Mouse (Mus musculus): ENCODE measurements around the gene Ubtd2. TPM values are rescaled to one million over a fixed set of nuclear protein-coding genes. Genes with fewer than 3 reads are reported as not detected.
"Not testable (repeated sequence)": the region's sequence is repeated elsewhere in the genome, so short reads cannot be mapped to it uniquely, and the experiment has no call there.

Gene Ubtd2
- polyA plus RNA-seq, 1 experiment from 2014 or later = 4.5 TPM

DNA sequence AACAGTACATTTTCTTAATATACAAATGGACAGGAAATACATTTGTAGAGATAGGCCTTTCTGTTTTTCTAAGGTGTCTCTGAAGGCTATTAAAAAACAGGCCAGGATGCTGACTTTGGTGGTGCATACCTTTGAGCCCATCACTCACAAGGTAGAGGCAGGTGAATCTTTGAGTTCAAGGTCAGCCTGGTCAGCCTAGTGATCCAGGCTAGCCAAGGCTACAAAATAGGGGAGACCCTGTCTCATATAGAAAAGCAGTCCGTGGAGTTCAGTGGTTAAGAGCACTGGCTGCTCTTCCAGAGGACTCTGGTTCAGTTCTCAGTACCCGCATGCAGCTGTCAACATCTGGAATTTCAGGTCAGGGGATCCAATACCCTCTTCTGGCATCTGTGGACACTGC is 48.5 kb downstream of the Ubtd2 start:
- Histone ChIP-seq H3K9ac (ENCODE audit: low read depth, low read length) (no peak overlapping the region), H3K4me3 (ENCODE audit: low read depth, low read length) (no peak overlapping the region), H3K4me1 (ENCODE audit: control insufficient read depth, low read depth, low read length) (peaks cover 2% of the 10 kb centered on the region), H3K36me3 (ENCODE audit: control insufficient read depth, insufficient read depth) (no peaks in the 10 kb centered on the region), H3K27ac (ENCODE audit: low read length) (no peak overlapping the region), H3K27me3 (ENCODE audit: control insufficient read depth, insufficient read depth, low read depth, low read length) (no peaks in the 10 kb centered on the region), H3K4me2 (ENCODE audit: low read depth, low read length) (no peak overlapping the region), H3K9me3 (replicated peaks; ENCODE audit: control insufficient read depth, low read length) (no peaks in the 10 kb centered on the region)
- WGBS (ENCODE audit: insufficient replicate concordance) = 66% methylated on average over 2 of the region's 2 CpGs
- no peak for ATAC-seq (ENCODE audit: low read depth)

DNA sequence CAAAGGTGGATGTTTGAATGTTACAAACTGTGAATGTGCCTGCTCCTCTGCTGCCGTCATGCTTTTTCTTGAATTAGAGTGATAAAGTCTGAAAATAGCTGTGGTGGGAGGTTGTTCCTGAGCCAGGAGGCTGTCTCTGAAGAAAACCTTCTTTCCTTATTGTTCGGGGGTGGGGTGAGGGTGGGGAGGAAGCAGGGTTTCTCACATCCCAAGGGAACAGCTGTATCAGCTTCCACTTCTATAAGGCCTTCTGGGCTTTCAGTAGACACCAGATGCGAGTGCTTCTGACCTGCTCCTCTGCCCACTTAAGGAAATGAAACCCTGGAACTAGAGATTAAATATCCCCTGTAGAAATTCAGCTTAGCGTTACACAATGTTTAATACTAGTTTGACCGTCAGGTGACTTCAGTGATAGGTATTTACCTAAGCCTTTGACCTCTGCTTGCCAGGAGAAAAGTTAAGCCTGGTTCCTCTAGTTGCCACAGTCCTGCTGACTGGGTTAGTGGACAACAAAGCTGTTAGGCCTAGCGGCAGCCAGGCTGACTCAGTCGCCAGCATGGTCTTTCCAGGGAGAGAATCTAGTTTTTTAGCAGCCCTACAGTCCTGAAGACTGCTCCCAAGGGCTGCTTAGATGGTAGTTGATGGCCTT is 50.0 kb downstream of the Ubtd2 start:
- Histone ChIP-seq H3K27me3 (ENCODE audit: control insufficient read depth, insufficient read depth, low read depth, low read length) (no peaks in the 10 kb centered on the region), H3K9me3 (replicated peaks; ENCODE audit: control insufficient read depth, low read length) (no peaks in the 10 kb centered on the region), H3K27ac (ENCODE audit: low read length) (no peak overlapping the region), H3K4me1 (ENCODE audit: control insufficient read depth, low read depth, low read length) (peaks cover 2% of the 10 kb centered on the region), H3K9ac (ENCODE audit: low read depth, low read length) (no peak overlapping the region), H3K4me3 (ENCODE audit: low read depth, low read length) (no peak overlapping the region), H3K4me2 (ENCODE audit: low read depth, low read length) (no peak overlapping the region), H3K36me3 (ENCODE audit: control insufficient read depth, insufficient read depth) (no peaks in the 10 kb centered on the region)
- 56% methylated on average over 7 of the region's 7 CpGs for WGBS (ENCODE audit: insufficient replicate concordance)
- peak; percentile 55; the same call in 1 of the 2 replicates for ATAC-seq (ENCODE audit: low read depth)

DNA sequence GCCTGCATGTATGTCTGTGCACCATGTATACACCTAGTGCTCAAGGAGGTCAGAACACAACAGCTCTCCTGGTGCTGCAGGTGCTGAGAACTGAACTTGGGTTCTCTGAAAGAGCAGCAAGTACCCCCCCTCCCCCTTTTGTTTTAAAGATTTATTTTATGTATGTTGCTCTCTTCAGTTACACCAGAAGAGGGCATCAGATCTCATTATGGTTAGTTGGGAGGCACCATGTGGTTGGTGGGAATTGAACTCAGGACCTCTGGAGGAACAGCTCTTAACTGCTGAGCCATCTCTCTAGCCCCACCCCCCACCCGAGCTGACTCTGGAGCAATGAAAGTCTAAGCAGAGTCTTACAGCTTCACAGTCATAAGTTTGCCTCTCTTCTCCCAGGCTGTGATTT is 55.8 kb downstream of the Ubtd2 start:
- ATAC-seq (ENCODE audit: low read depth) = no peak
- no peaks in the 10 kb centered on the region for H3K4me1 ChIP-seq (ENCODE audit: control insufficient read depth, low read depth, low read length)
- 38% methylated on average over 1 of the region's 1 CpGs for WGBS (ENCODE audit: insufficient replicate concordance)

DNA sequence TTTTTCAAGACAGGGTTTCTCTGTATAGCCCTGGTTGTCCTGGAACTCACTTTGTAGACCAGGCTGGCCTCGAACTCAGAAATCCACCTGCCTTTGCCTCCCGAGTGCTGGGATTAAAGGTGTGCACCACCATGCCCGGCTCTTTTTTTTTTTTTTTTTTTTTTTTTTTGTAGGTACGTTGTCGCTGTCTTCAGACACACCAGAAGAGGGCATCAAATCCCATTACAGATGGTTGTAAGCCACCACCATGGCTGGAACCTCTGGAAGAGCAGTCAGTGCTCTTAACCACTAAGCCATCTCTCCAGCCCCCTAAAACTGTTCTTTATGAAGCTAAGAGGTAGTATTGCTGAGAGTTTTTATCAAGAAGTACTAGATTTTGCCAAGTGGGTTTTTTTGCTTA is 59.7 kb downstream of the Ubtd2 start:
- H3K4me2 ChIP-seq (ENCODE audit: low read depth, low read length); H3K36me3 ChIP-seq (ENCODE audit: control insufficient read depth, insufficient read depth); H3K4me1 ChIP-seq (ENCODE audit: control insufficient read depth, low read depth, low read length); ATAC-seq (ENCODE audit: low read depth); H3K9ac ChIP-seq (ENCODE audit: low read depth, low read length); H3K27me3 ChIP-seq (ENCODE audit: control insufficient read depth, insufficient read depth, low read depth, low read length); H3K27ac ChIP-seq (ENCODE audit: low read length); H3K9me3 ChIP-seq (replicated peaks; ENCODE audit: control insufficient read depth, low read length); H3K4me3 ChIP-seq (ENCODE audit: low read depth, low read length): not testable (repeated sequence)
- 75% methylated on average over 4 of the region's 5 CpGs for WGBS (ENCODE audit: insufficient replicate concordance)

More for the DNA sequence above, 55.8 kb downstream of the Ubtd2 start:
- Histone ChIP-seq H3K27ac (ENCODE audit: low read length) (no peak overlapping the region), H3K36me3 (ENCODE audit: control insufficient read depth, insufficient read depth) (no peaks in the 10 kb centered on the region), H3K4me3 (ENCODE audit: low read depth, low read length) (no peak overlapping the region), H3K4me2 (ENCODE audit: low read depth, low read length) (no peak overlapping the region), H3K9ac (ENCODE audit: low read depth, low read length) (no peak overlapping the region), H3K9me3 (replicated peaks; ENCODE audit: control insufficient read depth, low read length) (no peaks in the 10 kb centered on the region), H3K27me3 (ENCODE audit: control insufficient read depth, insufficient read depth, low read depth, low read length) (no peaks in the 10 kb centered on the region)

DNA sequence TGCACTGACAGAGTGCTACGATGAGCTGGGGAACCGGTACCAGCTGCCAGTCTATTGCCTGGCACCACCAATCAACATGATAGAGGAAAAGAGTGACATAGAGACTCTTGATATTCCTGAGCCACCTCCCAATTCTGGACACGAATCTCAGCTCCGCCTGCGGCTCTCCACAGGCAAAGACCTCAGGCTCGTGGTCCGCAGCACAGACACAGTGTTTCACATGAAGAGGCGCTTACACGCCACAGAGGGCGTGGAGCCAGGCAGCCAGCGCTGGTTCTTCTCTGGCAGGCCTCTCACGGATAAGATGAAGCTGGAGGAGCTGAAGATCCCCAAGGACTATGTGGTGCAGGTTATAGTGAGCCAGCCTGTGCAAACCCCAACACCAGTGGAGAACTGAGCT is 60.9 kb downstream of the Ubtd2 start:
- Histone ChIP-seq H3K36me3 (ENCODE audit: control insufficient read depth, insufficient read depth) (no peaks in the 10 kb centered on the region), H3K27me3 (ENCODE audit: control insufficient read depth, insufficient read depth, low read depth, low read length) (no peaks in the 10 kb centered on the region), H3K4me2 (ENCODE audit: low read depth, low read length) (no peak overlapping the region), H3K9ac (ENCODE audit: low read depth, low read length) (no peak overlapping the region), H3K27ac (ENCODE audit: low read length) (no peak overlapping the region), H3K9me3 (replicated peaks; ENCODE audit: control insufficient read depth, low read length) (no peaks in the 10 kb centered on the region), H3K4me3 (ENCODE audit: low read depth, low read length) (no peak overlapping the region), H3K4me1 (ENCODE audit: control insufficient read depth, low read depth, low read length) (no peaks in the 10 kb centered on the region; the same call in none of the 2 replicates)
- WGBS (ENCODE audit: insufficient replicate concordance) = 83% methylated on average over 12 of the region's 12 CpGs
- ATAC-seq (ENCODE audit: low read depth) = no peak

DNA sequence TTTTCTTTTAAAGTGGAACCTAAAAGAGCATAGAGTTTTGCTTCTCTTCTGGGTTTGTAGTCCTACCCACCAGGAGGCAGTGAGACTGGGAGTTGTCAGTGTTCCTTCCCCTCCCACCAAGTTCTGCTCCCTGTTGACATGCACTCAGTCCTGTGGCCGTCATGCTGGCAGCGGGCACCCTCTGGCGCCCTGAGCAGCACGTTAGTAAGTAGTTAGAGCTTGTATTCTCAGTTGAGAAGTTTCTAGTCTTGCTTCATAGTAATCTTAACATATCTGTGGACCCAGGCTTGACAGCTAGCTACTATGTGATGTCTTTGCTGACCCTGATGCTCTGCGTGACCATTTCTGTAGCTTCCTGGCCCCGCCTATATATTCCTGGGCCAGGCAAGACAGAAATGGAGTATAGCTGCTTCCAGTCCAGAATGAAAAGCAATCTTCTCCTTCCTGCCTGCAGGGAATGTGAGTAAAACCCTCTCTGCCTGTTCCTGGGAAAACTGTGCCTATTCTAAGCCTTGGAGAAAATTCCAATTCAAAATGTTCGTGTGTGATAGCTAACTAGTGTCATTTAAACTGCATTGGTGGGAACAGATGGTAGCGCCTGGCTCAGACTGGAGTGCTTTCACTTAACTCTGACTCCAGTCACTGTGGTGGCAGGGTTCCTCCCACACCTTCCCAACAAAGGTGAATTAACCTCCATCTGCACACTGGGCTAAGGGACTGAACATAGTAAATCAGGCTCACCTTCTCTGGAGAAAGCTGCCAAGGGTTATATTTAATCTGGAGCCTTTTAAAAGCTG is 61.9 kb downstream of the Ubtd2 start:
- no peaks in the 10 kb centered on the region; the same call in none of the 2 replicates for H3K4me1 ChIP-seq (ENCODE audit: control insufficient read depth, low read depth, low read length)
- H3K36me3 ChIP-seq (ENCODE audit: control insufficient read depth, insufficient read depth) = no peaks in the 10 kb centered on the region
- H3K4me3 ChIP-seq (ENCODE audit: low read depth, low read length) = no peak overlapping the region
- no peak overlapping the region for H3K27ac ChIP-seq (ENCODE audit: low read length)
- no peak overlapping the region for H3K4me2 ChIP-seq (ENCODE audit: low read depth, low read length)
- ATAC-seq (ENCODE audit: low read depth) = no peak
- no peak overlapping the region for H3K9ac ChIP-seq (ENCODE audit: low read depth, low read length)
- H3K27me3 ChIP-seq (ENCODE audit: control insufficient read depth, insufficient read depth, low read depth, low read length) = no peaks in the 10 kb centered on the region
- no peaks in the 10 kb centered on the region for H3K9me3 ChIP-seq (replicated peaks; ENCODE audit: control insufficient read depth, low read length)
- 75% methylated on average over 8 of the region's 8 CpGs for WGBS (ENCODE audit: insufficient replicate concordance)

DNA sequence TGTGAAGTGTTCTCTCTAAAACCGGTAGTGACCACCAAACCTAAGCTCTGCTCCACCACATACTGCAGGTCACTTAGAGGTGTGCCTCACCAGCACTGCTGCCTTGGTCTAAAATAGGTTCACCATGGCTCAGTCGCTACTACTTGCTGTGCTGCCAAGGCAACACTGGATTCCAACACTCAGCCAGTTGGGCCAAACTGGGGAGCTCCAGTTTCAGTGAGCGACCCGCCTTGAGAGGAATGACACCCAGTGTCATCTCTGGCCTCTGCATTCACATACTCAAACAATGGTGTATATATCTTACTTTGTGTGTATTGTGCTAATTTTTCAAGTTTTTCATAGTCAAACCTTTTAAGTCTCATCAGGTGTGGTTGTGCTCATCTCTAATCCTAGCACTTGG is 63.6 kb downstream of the Ubtd2 start:
- H3K4me1 ChIP-seq (ENCODE audit: control insufficient read depth, low read depth, low read length) = no peaks in the 10 kb centered on the region; the same call in none of the 2 replicates
- no peak overlapping the region for H3K9ac ChIP-seq (ENCODE audit: low read depth, low read length)
- no peak overlapping the region for H3K4me3 ChIP-seq (ENCODE audit: low read depth, low read length)
- H3K4me2 ChIP-seq (ENCODE audit: low read depth, low read length) = no peak overlapping the region
- no peaks in the 10 kb centered on the region for H3K27me3 ChIP-seq (ENCODE audit: control insufficient read depth, insufficient read depth, low read depth, low read length)
- H3K27ac ChIP-seq (ENCODE audit: low read length) = no peak overlapping the region
- ATAC-seq (ENCODE audit: low read depth) = no peak
- H3K36me3 ChIP-seq (ENCODE audit: control insufficient read depth, insufficient read depth) = no peaks in the 10 kb centered on the region
- 82% methylated on average over 4 of the region's 4 CpGs for WGBS (ENCODE audit: insufficient replicate concordance)
- H3K9me3 ChIP-seq (replicated peaks; ENCODE audit: control insufficient read depth, low read length) = no peaks in the 10 kb centered on the region

DNA sequence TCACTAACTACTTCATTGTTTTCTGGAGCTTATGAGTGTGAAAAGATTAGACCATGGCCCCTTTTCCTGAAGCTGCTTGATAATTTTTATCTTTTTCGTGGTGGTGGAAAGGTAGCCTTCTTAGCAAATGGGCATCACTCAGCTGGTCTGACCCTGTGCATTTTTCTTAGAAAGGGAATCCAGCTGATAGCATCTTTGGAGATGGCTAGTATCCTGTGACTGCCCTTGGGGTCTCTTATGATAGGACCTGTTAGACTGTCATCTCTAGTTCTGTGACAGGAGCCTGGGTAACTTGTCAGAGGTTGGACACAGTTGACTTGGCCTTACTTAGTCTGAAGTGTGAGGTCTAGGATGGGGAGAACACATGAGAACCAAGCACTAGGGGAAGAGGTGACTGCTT is 64.2 kb downstream of the Ubtd2 start:
- Histone ChIP-seq H3K27ac (ENCODE audit: low read length) (no peak overlapping the region), H3K4me2 (ENCODE audit: low read depth, low read length) (no peak overlapping the region), H3K4me3 (ENCODE audit: low read depth, low read length) (no peak overlapping the region), H3K9ac (ENCODE audit: low read depth, low read length) (no peak overlapping the region), H3K4me1 (ENCODE audit: control insufficient read depth, low read depth, low read length) (no peaks in the 10 kb centered on the region; the same call in none of the 2 replicates), H3K27me3 (ENCODE audit: control insufficient read depth, insufficient read depth, low read depth, low read length) (no peaks in the 10 kb centered on the region), H3K9me3 (replicated peaks; ENCODE audit: control insufficient read depth, low read length) (no peaks in the 10 kb centered on the region), H3K36me3 (ENCODE audit: control insufficient read depth, insufficient read depth) (no peaks in the 10 kb centered on the region)
- WGBS (ENCODE audit: insufficient replicate concordance) = 28% methylated on average over 1 of the region's 1 CpGs
- ATAC-seq (ENCODE audit: low read depth) = no peak

DNA sequence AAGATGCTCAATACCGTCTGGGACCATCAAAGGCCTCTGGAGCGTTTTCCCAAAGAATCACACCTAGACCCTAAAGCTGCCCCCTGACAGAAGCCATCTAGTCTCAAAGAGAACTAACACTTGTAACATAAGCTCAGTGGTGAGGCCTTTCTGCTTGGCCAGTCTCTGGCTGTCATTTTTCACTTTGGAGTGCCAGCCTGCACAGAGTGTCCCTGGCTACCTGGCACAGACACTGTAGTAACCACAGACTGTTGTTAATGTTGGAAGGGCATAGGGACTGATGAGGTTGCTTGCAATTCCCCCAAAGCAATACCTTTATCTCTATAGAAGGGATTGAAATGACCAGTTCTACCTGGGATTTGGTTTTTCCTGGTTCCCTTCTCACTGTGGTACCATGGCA is 66.1 kb downstream of the Ubtd2 start:
- Histone ChIP-seq H3K36me3 (ENCODE audit: control insufficient read depth, insufficient read depth) (no peaks in the 10 kb centered on the region), H3K9ac (ENCODE audit: low read depth, low read length) (no peak overlapping the region), H3K27ac (ENCODE audit: low read length) (no peak overlapping the region), H3K9me3 (replicated peaks; ENCODE audit: control insufficient read depth, low read length) (no peaks in the 10 kb centered on the region), H3K4me2 (ENCODE audit: low read depth, low read length) (no peak overlapping the region), H3K4me1 (ENCODE audit: control insufficient read depth, low read depth, low read length) (no peaks in the 10 kb centered on the region; the same call in none of the 2 replicates), H3K4me3 (ENCODE audit: low read depth, low read length) (no peak overlapping the region), H3K27me3 (ENCODE audit: control insufficient read depth, insufficient read depth, low read depth, low read length) (no peaks in the 10 kb centered on the region)
- no peak for ATAC-seq (ENCODE audit: low read depth)
- 60% methylated on average over 2 of the region's 2 CpGs for WGBS (ENCODE audit: insufficient replicate concordance)
